Mouse (Mus musculus) gastrocnemius, adult 2 months (tissue): ENCODE data around the gene Gpatch4. TPM values are rescaled to one million over a fixed set of nuclear protein-coding genes. Genes with fewer than 3 reads are reported as not detected.

ENCODE experiments used
- DNase-seq: peaks from one replicate; pipeline ENCODE4 v3.0.0; 2022
- H3K27ac ChIP-seq: fragments of 200-600 bp; 2 replicates; pipeline ENCODE4 v1.8.1; 2022; ENCODE audit warnings: mild to moderate bottlenecking
- H3K4me3 ChIP-seq: fragments of 200-600 bp; 2 replicates; pipeline ENCODE4 v1.8.1; 2022; ENCODE audit warnings: mild to moderate bottlenecking, moderate library complexity
- CTCF ChIP-seq: fragments of 200-600 bp; IDR thresholded peaks from 2 replicates; pipeline ENCODE4 v1.8.1; 2022; ENCODE audit warnings: antibody characterized with exemption, mild to moderate bottlenecking, moderate library complexity
- intact Hi-C: fragments of 180-260 bp; cut with DNase I; formaldehyde crosslinking; loops from one replicate; pipeline ENCODE4 v1.15.1; 2025
- long read RNA-seq, 2 experiments: library from polyadenylated mRNA; stranded (forward); transcript quantifications; one replicate each; pipeline ENCODE4 v2.0.0; 2021
- total RNA-seq, 2 experiments: library from RNA; stranded (reverse); gene quantifications; 2 replicates each; pipeline ENCODE4 v1.2.3; 2021

Gene Gpatch4
- total RNA-seq, result 10 to 100 TPM; 17.9 to 19.6 TPM
- long read RNA-seq, experiment 1, transcript Gpatch4-202 (9 exons, 1,768 nt), result major isoform, 7 of 19 reads
- long read RNA-seq, experiment 1, partial matches to known transcripts, result 2 of 19 reads
- long read RNA-seq, experiment 1, other reads (novel, unspliced or antisense), result 6 of 19 reads
- long read RNA-seq, experiment 2, transcript Gpatch4-202 (9 exons, 1,768 nt), result major isoform, 12 of 24 reads
- long read RNA-seq, experiment 2, transcript Gpatch4-201 (8 exons, 1,630 nt), result minor isoform, 7 of 24 reads
- long read RNA-seq, experiment 2, partial matches to known transcripts, result 0 of 24 reads
- long read RNA-seq, experiment 2, other reads (novel, unspliced or antisense), result 5 of 24 reads

DNA sequence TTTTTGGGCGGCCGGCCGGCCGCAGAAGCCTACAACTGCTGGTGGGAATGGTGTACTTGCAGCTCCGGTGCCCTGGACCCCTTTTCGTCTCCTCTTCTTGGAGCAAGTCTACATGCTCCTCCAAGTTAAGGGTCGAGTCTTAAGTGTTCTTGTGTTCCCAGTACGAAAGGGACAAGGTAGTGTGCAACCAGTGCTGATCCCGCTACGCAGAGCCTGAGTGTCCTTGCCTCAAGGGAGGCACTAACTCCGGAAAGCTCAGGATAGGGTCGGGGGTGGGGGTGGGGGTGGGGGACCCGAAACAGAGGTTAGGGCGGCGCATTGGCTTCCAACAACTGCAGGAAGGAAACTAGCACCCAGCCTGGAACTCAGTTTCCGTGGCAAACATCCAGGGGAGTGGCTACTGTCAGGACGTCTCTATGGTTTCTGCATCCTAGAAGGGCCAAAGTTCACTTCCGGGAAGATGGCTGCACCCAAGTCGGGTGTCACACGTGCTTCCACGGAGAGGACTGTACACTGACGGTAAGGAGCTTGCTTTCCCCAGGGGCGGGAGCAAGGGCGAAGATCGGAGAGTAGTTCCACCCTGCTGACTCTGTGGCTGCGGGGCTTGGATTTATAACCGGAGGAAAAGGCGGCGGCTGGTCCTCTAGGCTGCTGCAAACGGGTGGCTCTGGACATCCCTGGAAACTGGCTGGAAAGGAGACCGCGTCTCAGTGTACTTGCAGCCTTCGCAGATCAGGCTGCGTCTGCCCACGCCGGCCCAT, at the start of gene Gpatch4:
Gene Gpatch4 (plus strand): TSS at position 448 of the 761 bp plus-strand sequence.
- peak; percentile 88 for DNase-seq
- no peak for TF ChIP-seq CTCF
- intact Hi-C loops, result no loop called here
- peak within 1 kb of the TSS; percentile 89 for H3K4me3 ChIP-seq
- peak within 1 kb of the TSS; percentile 84 for H3K27ac ChIP-seq

DNA sequence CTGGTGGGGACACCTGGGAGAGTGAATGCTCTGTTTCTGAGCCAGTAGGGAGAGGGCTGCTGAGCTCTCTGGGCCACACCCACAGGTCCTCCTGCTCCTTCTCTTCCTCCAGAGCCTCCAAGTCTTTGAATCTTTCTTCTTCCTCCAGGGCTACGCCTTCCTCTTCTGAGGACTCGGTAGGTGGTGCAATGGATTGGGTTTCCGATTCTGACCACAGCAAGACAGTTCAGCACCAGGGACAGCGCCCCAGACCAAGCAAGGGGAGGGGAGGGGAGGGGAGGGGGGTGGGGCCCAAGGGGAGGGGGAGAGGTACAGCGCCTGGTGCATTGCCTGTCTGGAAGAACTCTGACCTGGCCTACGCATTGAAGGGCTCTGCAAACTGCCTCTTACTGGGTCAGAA, 49.5 kb upstream of the Gpatch4 start:
- DNase-seq, result no peak

DNA sequence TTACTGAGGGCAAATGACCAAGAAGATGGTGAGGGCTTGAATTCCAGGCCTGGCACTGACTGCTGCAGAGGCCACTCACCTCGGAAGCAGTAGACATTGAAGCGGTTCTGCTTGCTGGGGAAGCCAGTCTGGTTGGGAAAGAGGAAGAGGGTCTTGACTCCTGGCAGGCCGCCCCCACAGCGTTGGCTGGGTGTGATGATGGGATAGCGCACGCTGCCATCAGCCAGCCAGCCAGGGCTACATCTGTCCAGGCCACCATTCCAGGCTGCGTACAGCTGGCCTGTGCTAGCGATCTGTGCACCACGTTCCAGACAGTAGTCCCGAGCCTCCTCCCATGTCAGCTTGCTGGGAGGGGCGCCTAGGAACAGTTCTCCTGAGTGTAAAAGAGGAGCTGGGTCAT, 47.6 kb upstream of the Gpatch4 start:
- intact Hi-C loops, result no loop called here
- DNase-seq, result no peak
- no peak for TF ChIP-seq CTCF
- Histone ChIP-seq H3K27ac (no peak overlapping the region), H3K4me3 (no peak overlapping the region)

More for the DNA sequence above, 49.5 kb upstream of the Gpatch4 start:
- no peak for TF ChIP-seq CTCF
- intact Hi-C loops, result no loop called here
- H3K4me3 ChIP-seq, result no peak overlapping the region
- H3K27ac ChIP-seq, result no peak overlapping the region

DNA sequence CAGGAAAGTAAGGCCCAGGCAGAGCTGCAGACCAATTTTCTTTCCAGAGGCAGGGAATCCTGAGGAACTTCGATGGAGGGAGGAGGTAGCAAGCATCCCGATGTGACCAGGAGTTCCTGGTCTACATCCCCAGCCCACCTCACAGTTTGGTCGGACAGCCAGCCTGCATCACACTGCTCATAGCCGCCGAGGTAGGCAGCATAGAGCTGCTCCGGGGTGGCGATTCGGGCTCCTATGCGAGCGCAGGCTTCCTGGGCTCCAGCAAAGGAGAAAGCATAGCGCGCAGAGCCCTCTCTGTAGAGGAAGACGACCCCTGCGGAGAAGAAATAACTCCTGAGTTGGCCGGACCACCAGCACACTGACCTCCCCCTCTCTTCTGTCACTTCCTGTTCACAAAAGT, 46.5 kb upstream of the Gpatch4 start:
- Histone ChIP-seq H3K4me3 (no peak overlapping the region), H3K27ac (no peak overlapping the region)
- DNase-seq, result no peak
- intact Hi-C loops, result no loop called here
- no peak for TF ChIP-seq CTCF

DNA sequence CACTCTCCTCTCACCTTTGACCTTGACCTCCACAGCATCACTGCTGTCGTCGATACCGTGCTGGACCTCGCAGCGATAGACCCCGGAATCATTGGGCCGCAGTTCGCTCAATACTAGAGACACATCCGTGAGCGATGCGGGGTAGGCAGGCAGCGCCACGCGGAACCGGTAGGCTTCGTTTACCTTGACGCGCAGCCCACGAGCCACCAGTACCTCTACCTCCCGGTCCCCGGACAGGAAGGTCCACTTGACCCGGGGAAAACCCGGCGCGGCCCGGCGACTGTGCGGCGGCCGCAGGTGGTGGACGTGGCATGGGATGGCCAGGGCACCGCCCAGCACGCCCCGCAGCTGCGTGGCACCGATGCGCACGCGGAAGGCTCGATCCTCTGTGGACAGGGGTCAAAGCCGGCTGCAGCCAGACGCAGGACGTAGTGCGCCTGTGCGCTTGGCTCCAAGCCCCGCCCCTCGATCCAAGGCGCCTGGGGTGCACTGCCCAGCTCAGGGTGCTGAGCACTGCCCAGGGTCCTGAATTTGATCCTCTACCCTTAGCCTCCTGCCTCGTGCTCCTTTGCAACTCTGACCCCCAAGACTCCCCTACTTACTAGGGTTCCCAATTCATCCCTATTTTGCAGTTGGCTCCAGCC, 45.8 kb upstream of the Gpatch4 start:
- intact Hi-C loops, result no loop called here
- TF ChIP-seq CTCF, result no peak
- peak; percentile 52 for DNase-seq
- no peak overlapping the region for H3K27ac ChIP-seq
- H3K4me3 ChIP-seq, result peak overlapping the region; percentile 65

DNA sequence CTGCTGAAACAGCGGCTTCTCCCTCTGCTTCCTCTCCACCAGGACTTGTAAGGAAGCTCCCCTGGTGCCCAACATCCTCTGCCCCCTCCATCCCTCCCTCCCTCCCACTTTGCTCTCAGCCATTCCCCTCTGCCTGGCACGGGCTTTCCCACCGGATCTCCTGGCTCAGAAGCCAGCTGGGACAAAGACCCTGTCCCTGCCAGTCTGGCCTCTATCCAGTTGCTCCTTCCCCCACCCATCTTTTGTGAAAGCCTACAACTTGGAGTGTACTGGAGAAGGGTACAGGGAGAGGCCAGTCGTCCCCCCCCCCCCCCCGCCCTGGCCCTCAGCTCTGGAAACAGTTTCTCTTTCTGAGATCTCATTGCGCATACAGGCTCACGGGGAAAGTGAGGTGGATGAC, 44.2 kb upstream of the Gpatch4 start:
- no peak for DNase-seq
- intact Hi-C loops, result no loop called here
- H3K4me3 ChIP-seq, result no peak overlapping the region
- no peak overlapping the region for H3K27ac ChIP-seq
- TF ChIP-seq CTCF, result no peak

DNA sequence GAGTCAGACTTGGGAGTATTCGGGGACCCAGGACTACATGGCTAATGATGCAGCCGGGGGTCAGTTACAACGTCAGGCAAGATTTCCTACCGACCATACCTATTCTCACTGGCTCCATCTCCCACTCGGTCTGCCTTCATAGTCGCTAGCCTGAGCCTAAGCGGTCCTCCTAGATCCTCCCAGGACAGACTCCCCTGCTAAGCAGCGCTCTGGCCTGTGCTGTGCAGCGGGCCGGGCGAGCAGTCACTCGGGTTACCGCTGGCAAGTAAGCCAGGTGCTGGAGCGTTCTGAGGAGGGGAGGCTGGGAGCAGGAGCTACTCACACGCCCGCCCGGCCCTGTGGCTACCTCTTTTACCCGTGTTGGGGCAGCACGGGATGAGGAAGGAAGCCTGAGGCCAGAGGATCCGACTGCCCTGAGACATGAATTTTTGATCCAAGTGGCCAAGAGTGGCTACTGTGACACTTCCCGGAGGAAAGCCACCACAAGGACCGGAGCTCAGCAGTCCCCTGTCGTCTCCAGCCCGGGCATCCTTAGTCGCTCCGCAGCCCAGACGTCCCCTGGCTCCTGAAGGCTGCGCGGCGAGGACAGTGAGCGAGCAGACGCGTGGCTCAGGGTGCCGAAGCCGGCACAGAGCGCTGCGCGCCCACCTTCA, 43.5 kb upstream of the Gpatch4 start:
- Histone ChIP-seq H3K4me3 (peak overlapping the region; percentile 57), H3K27ac (no peak overlapping the region)
- DNase-seq, result no peak
- TF ChIP-seq CTCF, result no peak
- intact Hi-C loops, result no loop called here

DNA sequence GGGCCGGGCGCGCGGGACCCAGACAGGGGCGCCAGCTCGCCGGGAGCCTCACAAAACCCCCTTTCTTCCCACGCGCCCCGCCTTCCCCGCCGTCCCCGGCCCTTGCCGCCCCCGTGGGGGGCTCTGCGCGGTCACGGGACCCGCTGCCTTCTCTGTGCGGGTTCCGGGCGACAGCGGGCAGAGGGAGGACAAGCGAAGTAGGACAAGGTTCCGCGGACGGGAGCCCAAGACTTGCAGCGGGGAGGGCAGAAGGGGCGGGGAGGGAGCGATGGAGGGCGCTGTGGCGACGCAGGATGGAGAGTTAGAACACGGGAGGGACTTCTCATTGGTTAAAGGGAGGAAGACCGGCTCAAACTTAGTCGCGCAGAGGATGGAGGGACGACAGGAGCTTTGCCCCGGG, 42.7 kb upstream of the Gpatch4 start, which contains the start of gene Bcan:
Gene Bcan (minus strand): TSS at position 50 of the 400 bp plus-strand sequence.
- DNase-seq, result no peak
- Histone ChIP-seq H3K27ac (no peak within 1 kb of the TSS), H3K4me3 (peak within 1 kb of the TSS; percentile 57)
- TF ChIP-seq CTCF, result no peak
- intact Hi-C loops, result no loop called here

DNA sequence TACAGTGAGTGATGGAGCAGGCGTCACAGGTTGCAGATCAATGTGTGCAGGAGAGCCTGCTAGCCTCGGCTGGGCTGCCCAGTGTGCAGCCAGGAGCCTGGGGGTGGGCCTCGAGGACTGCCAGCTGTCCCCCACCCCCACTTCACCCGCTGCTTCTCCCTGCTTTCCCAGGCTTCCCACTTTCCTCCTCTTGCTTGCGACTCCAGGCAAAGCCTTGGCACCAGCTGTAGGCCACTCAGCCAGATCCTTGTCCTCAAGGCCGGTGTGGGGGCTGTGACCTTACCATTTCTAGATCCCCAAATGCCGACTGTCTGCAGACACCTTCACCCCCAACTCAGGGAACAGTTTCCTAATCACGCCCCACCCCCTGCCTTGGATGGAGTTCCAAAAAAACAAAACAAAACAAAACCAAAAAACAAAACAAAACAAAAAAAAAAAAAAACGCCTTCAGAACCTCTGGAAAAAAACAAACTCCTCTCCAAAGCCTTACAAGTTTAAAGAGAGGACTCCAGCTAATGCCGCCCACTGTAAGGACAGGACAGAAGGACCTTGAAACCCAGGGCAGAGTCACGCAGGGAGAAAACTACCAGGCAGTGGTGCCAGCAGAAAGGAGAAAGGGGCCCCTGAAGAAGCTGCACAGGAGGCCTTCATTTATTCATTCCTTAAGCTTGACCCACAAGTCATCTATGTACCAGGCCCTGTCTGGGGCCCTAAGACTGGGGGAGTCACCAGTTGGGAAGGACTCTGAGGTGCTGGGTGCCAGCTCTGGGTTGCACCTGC, 41.9 kb upstream of the Gpatch4 start:
- Histone ChIP-seq H3K4me3 (no peak overlapping the region; the same call in 1 of the 2 replicates), H3K27ac (no peak overlapping the region)
- no peak for DNase-seq
- intact Hi-C loops, result no loop called here
- TF ChIP-seq CTCF, result no peak

DNA sequence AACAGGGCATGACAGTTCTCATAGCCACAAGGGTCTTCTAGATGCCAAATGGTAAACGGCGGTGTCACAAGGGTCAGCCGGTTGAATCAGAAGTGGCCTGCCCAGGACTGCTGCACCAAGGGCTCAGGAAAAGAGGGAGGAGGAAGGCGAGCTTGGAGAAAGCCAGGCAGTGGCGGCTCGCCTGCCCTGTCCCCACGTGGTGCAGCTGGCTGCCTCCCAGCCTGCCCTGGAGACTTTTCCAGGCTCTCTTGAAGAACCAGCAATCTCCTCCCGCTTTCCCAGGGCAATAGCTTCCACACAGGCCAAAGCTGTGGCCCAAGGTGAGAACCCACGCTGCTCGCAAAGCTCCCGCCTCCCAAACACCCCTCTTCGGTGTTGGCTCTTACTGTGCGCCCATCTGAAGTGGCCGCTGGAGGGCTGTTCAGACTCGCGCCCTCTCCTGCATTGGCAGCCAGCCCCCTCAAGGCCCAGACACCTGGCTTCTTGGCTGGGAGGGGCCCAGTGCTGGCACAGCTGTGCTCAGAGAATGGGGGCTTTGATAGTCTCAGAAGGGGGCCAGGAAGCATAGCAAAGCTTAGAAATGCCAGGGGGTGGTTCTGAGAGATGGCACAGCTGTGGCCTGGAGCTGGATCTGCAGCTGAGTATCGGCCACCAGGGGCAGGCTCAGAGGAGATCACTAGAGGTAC, 40.5 kb upstream of the Gpatch4 start:
- peak; percentile 63 for DNase-seq
- TF ChIP-seq CTCF, result no peak
- H3K4me3 ChIP-seq, result no peak overlapping the region
- intact Hi-C loops, result no loop called here
- H3K27ac ChIP-seq, result no peak overlapping the region
